Mouse (Mus musculus): ENCODE data around the gene Stat3. TPM values are rescaled to one million over a fixed set of nuclear protein-coding genes. Genes with fewer than 3 reads are reported as not detected.

Gene Stat3
- polyA plus RNA-seq, 1 experiment from 2014 or later: 36.5 TPM

DNA sequence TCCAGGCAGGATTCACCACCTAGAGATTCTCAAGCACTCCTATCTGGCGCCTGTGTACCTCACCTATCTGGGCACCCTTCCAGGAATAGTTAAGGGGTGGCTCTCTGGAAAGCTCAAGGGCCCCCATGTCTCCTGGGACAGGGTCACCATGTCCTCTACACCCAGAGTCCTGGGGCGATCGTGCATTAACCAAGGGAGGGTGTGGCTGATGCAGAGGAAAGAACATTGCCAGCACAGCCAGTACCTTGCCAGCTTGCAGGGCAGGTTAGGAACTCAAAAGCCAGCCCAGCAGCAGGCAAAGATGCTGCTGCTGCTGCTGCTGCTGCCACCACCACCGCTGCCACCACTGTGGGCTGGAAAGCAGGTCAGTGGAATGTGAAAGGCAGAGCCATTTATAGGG lies 85.1 kb downstream of the Stat3 start:
- Histone ChIP-seq H3K4me2 (no peak overlapping the region), H3K4me3 (ENCODE audit: low read depth, low read length) (no peak overlapping the region), H3K36me3 (ENCODE audit: insufficient read depth) (no peaks in the 10 kb centered on the region), H3K9ac (no peak overlapping the region), H3K9me3 (ENCODE audit: low read depth, low read length) (no peaks in the 10 kb centered on the region), H3K27me3 (ENCODE audit: insufficient read depth, low read length) (no peaks in the 10 kb centered on the region; the same call in 1 of the 2 replicates), H3K27ac (ENCODE audit: low read depth) (no peak overlapping the region), H3K4me1 (ENCODE audit: insufficient read depth) (peaks cover 7% of the 10 kb centered on the region; the same call in 1 of the 2 replicates)
- no peak for TF ChIP-seq CTCF (IDR thresholded peaks at IDR 0.05; ENCODE audit: low read depth)
- ATAC-seq (ENCODE audit: insufficient read depth): no peak
- 44% methylated on average over 4 of the region's 4 CpGs for WGBS
- no peak for DNase-seq

DNA sequence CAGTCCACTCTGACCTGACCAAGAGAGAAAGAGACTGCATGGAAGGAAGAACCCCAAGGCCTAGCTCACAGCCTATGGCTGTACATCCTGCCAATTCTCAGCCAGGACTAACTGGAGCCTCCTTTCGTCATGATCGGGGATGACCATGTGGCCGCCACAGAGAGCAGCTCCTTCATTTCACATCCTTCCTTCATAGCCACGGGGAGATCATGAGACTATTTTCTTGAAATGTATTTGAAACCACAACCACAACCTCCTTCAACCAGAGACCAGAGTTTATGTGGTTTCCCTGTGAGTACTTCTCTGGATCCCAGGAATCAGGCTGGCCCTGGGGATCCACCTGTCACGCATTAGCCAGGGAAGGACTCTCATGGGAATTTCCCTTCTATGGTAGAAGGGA lies 86.3 kb downstream of the Stat3 start:
- peaks cover 18% of the 10 kb centered on the region for H3K4me1 ChIP-seq (ENCODE audit: insufficient read depth)
- H3K9ac ChIP-seq: no peak overlapping the region
- no peak overlapping the region for H3K4me3 ChIP-seq (ENCODE audit: low read depth, low read length)
- H3K27me3 ChIP-seq (ENCODE audit: insufficient read depth, low read length): no peaks in the 10 kb centered on the region; the same call in 1 of the 2 replicates
- WGBS: 73% methylated on average over 5 of the region's 5 CpGs
- H3K4me2 ChIP-seq: no peak overlapping the region
- no peak for DNase-seq
- ATAC-seq (ENCODE audit: insufficient read depth): no peak
- no peak for TF ChIP-seq CTCF (IDR thresholded peaks at IDR 0.05; ENCODE audit: low read depth)
- no peaks in the 10 kb centered on the region for H3K9me3 ChIP-seq (ENCODE audit: low read depth, low read length)
- no peak overlapping the region for H3K27ac ChIP-seq (ENCODE audit: low read depth)
- H3K36me3 ChIP-seq (ENCODE audit: insufficient read depth): no peaks in the 10 kb centered on the region

DNA sequence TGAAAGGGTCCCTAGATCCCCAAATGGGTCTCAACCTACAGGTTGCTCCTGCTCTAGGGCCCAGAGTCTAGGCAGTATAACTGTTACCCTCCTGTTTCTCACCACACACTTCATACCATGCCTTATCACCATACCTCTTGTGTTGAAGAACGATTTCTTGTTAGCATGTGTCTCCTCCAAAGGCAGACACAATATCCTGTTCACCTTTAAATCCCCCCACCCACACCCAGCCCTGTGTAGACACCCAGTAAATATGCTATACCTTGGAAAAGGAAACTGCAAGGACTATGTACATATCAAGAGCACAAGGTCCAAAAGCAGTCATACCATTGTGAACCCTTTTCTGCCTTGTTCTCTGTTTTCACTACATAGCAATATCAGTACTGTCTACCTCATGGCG lies 87.3 kb downstream of the Stat3 start:
- H3K9me3 ChIP-seq (ENCODE audit: low read depth, low read length): no peaks in the 10 kb centered on the region
- H3K36me3 ChIP-seq (ENCODE audit: insufficient read depth): no peaks in the 10 kb centered on the region
- no peak overlapping the region for H3K27ac ChIP-seq (ENCODE audit: low read depth)
- 76% methylated on average over 2 of the region's 2 CpGs for WGBS
- H3K27me3 ChIP-seq (ENCODE audit: insufficient read depth, low read length): no peaks in the 10 kb centered on the region; the same call in 1 of the 2 replicates
- TF ChIP-seq CTCF (IDR thresholded peaks at IDR 0.05; ENCODE audit: low read depth): no peak
- ATAC-seq (ENCODE audit: insufficient read depth) (no peak), DNase-seq (no peak)
- H3K4me1 ChIP-seq (ENCODE audit: insufficient read depth): peaks cover 20% of the 10 kb centered on the region
- H3K4me2 ChIP-seq: no peak overlapping the region
- H3K4me3 ChIP-seq (ENCODE audit: low read depth, low read length): no peak overlapping the region
- H3K9ac ChIP-seq: no peak overlapping the region

DNA sequence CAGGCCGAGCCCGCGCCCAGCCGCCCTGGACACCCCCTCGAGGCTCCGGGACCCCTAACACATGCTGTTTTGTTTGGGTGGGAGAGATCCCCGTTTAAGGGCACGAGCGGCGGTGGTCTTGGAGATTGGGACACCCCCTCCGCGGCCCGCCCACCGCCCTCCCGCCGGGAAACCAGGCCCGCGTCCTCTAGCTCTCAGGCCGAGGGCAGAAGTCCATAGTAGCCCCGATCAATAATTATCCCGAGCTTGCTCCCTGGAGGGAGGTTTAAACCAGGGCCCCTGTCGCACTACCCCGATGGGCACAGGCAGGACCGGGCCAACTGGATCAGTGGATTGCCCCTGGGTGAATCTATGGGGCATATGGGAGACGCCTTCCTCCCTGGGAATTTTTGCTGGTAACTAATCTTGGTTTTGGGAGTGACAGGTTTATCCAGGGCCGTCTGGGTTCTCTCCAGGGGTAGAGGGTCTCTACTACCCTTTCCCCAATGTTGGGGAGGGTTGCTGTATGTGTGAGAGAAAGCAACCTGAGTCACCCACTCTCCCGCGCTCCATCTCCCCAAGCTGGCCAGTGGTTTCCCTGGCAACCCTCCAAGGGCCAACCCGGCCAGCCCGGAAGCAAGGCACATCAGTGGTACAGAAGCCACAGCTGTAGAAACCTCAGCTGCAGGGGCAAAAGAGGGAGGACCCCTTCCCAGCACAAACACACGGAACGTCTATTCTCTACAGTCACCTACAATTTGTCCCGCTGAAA lies 88.4 kb downstream of the Stat3 start:
- Histone ChIP-seq H3K4me3 (ENCODE audit: low read depth, low read length) (peak overlapping the region; percentile 95), H3K9ac (peak overlapping the region; percentile 94), H3K27ac (ENCODE audit: low read depth) (peak overlapping the region; percentile 85; the same call in 1 of the 2 replicates), H3K4me1 (ENCODE audit: insufficient read depth) (peaks cover 20% of the 10 kb centered on the region), H3K9me3 (ENCODE audit: low read depth, low read length) (no peaks in the 10 kb centered on the region), H3K36me3 (ENCODE audit: insufficient read depth) (no peaks in the 10 kb centered on the region), H3K4me2 (peak overlapping the region; percentile 89), H3K27me3 (ENCODE audit: insufficient read depth, low read length) (no peaks in the 10 kb centered on the region; the same call in 1 of the 2 replicates)
- peak; percentile 72 for DNase-seq
- ATAC-seq (ENCODE audit: insufficient read depth): peak; percentile 49; the same call in 1 of the 2 replicates
- no peak for TF ChIP-seq CTCF (IDR thresholded peaks at IDR 0.05; ENCODE audit: low read depth)
- WGBS: under 1% methylated on average over 33 of the region's 33 CpGs

DNA sequence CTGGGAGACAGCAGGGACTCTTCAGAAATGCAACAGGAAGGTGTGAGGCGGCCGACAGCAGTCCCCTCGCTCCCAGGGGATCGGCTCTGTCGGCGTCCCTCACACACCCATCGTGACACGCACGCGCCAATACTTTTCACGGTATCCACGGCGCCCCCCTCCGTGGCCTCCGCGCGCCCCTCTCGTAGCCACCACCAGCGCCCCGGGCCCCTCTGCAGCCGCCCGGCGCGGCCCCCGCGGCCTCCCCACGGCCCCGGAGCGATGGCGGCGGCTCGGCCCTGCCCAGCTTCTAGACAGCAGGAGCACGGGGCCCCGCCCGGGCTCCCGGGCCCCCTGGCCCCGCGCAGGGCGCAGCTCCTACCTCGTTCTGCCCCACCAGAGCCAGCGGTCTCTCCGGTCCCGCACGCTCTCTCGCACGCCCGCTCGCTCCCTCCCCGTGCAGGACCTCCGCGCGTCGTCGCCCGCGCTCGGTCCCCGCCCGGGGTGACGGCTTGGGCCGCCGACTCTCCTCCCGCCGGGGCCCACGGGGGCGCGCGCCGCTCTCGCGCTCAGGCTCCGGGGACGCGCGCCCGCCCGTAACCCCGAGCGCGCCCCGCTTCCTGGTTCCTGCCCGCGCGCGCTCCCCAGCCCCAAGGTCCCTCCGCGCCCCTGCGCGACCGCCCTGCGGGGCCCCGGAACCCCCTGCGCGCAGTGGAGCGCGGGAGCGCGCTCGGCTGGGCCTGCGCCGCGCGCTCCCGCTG lies 89.1 kb downstream of the Stat3 start, which contains the start of gene Stat5b:
Gene Stat5b, minus strand, starts transcription at position 687 of the 740 bp plus-strand sequence.
- under 1% methylated on average over 103 of the region's 104 CpGs for WGBS
- peak within 1 kb of the TSS; percentile 95 for H3K4me3 ChIP-seq (ENCODE audit: low read depth, low read length)
- H3K9me3 ChIP-seq (ENCODE audit: low read depth, low read length): no peaks in the 10 kb centered on the region
- peak; percentile 91 for DNase-seq
- peak; percentile 81 for ATAC-seq (ENCODE audit: insufficient read depth)
- H3K4me2 ChIP-seq: peak within 1 kb of the TSS; percentile 89
- no peaks in the 10 kb centered on the region for H3K36me3 ChIP-seq (ENCODE audit: insufficient read depth)
- H3K4me1 ChIP-seq (ENCODE audit: insufficient read depth): peaks cover 20% of the 10 kb centered on the region
- H3K27ac ChIP-seq (ENCODE audit: low read depth): peak within 1 kb of the TSS; percentile 85
- peak within 1 kb of the TSS; percentile 94 for H3K9ac ChIP-seq
- no peaks in the 10 kb centered on the region for H3K27me3 ChIP-seq (ENCODE audit: insufficient read depth, low read length)
- no peak for TF ChIP-seq CTCF (IDR thresholded peaks at IDR 0.05; ENCODE audit: low read depth)

DNA sequence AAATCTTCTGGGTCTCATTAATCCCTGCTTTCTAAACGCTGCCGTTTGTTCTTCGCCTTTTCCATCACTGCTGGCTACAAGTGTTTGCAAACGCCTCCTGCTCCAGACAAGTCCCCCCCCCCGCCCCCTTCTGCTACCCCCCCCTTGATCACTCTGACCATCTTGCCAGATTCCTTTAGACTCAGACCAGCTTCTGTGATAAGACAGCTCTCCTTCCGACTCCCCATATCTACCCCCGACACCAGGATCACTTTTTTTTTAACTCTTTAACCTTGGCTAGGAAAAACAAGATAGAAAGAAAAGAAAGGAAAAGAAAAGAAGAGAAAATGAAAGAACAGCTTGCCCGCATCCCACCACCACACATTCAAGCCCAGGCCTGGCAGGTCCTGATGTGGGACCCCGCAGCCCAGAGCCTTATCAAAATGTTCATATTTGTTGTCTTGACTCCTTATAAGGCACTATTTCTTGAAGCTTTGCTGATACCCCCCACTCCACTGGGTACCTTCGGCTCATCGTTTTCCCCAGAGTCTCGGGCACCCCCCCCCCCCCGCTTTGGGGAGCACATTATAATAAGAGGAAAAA lies 89.8 kb downstream of the Stat3 start:
- WGBS: under 1% methylated on average over 13 of the region's 13 CpGs
- H3K4me2 ChIP-seq: peak overlapping the region; percentile 89
- peak overlapping the region; percentile 85 for H3K27ac ChIP-seq (ENCODE audit: low read depth)
- H3K9me3 ChIP-seq (ENCODE audit: low read depth, low read length): no peaks in the 10 kb centered on the region
- TF ChIP-seq CTCF (IDR thresholded peaks at IDR 0.05; ENCODE audit: low read depth): no peak
- peaks cover 20% of the 10 kb centered on the region for H3K4me1 ChIP-seq (ENCODE audit: insufficient read depth)
- ATAC-seq (ENCODE audit: insufficient read depth): 0 out of 2 replicates have a peak, but pooled peaks have one; percentile 2
- no peaks in the 10 kb centered on the region for H3K27me3 ChIP-seq (ENCODE audit: insufficient read depth, low read length)
- H3K36me3 ChIP-seq (ENCODE audit: insufficient read depth): no peaks in the 10 kb centered on the region
- peak overlapping the region; percentile 95 for H3K4me3 ChIP-seq (ENCODE audit: low read depth, low read length)
- DNase-seq: peak; percentile 29
- peak overlapping the region; percentile 94 for H3K9ac ChIP-seq

Data from lung, embryonic 14.5 days (tissue).